In genomic region chr3:101382751-101383150, GRCm38 (mm10) we compare ENCODE assay signal across 20 mouse cellular contexts. TPM values are rescaled to one million over a fixed set of nuclear protein-coding genes. Genes with fewer than 3 reads are reported as not detected.
DNase-seq lines count a peak whose midpoint lies in the region; ATAC-seq and TF ChIP-seq lines count a peak whose summit lies in the region.
"Had no signal": no experiment of that assay in that cellular context is flagged by ENCODE, and none has a peak within 500 bp of the region (broad histone marks: within the 10 kb centered on the region; RNA-seq: fewer than 3 reads in every experiment).

No protein-coding gene starts in this region.

- no peak overlapping the region for H3K4me3 ChIP-seq in forebrain, embryonic 13.5 days
- no peak overlapping the region for H3K4me3 ChIP-seq in forebrain, embryonic 10.5 days
- 0 out of 2 replicates have a peak overlapping the region, but pooled peaks have one; percentile 1 for H3K4me3 ChIP-seq in midbrain, embryonic 13.5 days (replicated peaks)
- no peak overlapping the region for H3K4me3 ChIP-seq in midbrain, embryonic 10.5 days
- no peak overlapping the region for H3K4me3 ChIP-seq in hindbrain, postnatal 0 days (ENCODE audit: low read length)
- H3K4me3 ChIP-seq: erythroblast, embryonic 14.5 days; neural tube, embryonic 12.5 days had no signal

- peaks cover 5% of the 10 kb centered on the region; the same call in 1 of the 2 replicates for H3K27me3 ChIP-seq in forebrain, embryonic 13.5 days
- H3K27me3 ChIP-seq in forebrain, embryonic 10.5 days (ENCODE audit: poor library complexity, severe bottlenecking): peaks cover 27% of the 10 kb centered on the region
- no peaks in the 10 kb centered on the region for H3K27me3 ChIP-seq in midbrain, embryonic 13.5 days
- H3K27me3 ChIP-seq in midbrain, embryonic 10.5 days (ENCODE audit: low read depth, poor library complexity, severe bottlenecking): peaks cover 15% of the 10 kb centered on the region
- H3K27me3 ChIP-seq in hindbrain, postnatal 0 days (ENCODE audit: insufficient read depth, low read length): no peaks in the 10 kb centered on the region
- H3K27me3 ChIP-seq: neural tube, embryonic 12.5 days had no signal

- H3K9me3 ChIP-seq in forebrain, embryonic 13.5 days (replicated peaks): no peaks in the 10 kb centered on the region
- no peaks in the 10 kb centered on the region for H3K9me3 ChIP-seq in forebrain, embryonic 10.5 days
- H3K9me3 ChIP-seq in midbrain, embryonic 13.5 days: no peaks in the 10 kb centered on the region
- no peaks in the 10 kb centered on the region for H3K9me3 ChIP-seq in midbrain, embryonic 10.5 days (replicated peaks)
- no peaks in the 10 kb centered on the region for H3K9me3 ChIP-seq in hindbrain, postnatal 0 days (ENCODE audit: low read length)
- H3K9me3 ChIP-seq: G1E; neural tube, embryonic 12.5 days had no signal

- no peak overlapping the region for H3K27ac ChIP-seq in forebrain, embryonic 13.5 days
- H3K27ac ChIP-seq in forebrain, embryonic 10.5 days: no peak overlapping the region
- no peak overlapping the region for H3K27ac ChIP-seq in midbrain, embryonic 13.5 days
- H3K27ac ChIP-seq in midbrain, embryonic 10.5 days (replicated peaks): no peak overlapping the region
- no peak overlapping the region for H3K27ac ChIP-seq in hindbrain, postnatal 0 days
- H3K27ac ChIP-seq: kidney, postnatal 0 days; macrophage; neural tube, embryonic 12.5 days had no signal

- 41% methylated on average over 4 of the region's 4 CpGs for WGBS in forebrain, embryonic 13.5 days
- WGBS in forebrain, embryonic 10.5 days: 77% methylated on average over 4 of the region's 4 CpGs
- WGBS in midbrain, embryonic 13.5 days: 48% methylated on average over 4 of the region's 4 CpGs
- WGBS in midbrain, embryonic 10.5 days: 71% methylated on average over 4 of the region's 4 CpGs
- 30% methylated on average over 4 of the region's 4 CpGs for WGBS in hindbrain, postnatal 0 days

- no peaks in the 10 kb centered on the region for H3K36me3 ChIP-seq in forebrain, embryonic 13.5 days (ENCODE audit: poor library complexity, severe bottlenecking)
- no peaks in the 10 kb centered on the region for H3K36me3 ChIP-seq in forebrain, embryonic 10.5 days (replicated peaks)
- no peaks in the 10 kb centered on the region for H3K36me3 ChIP-seq in midbrain, embryonic 13.5 days
- H3K36me3 ChIP-seq in midbrain, embryonic 10.5 days: no peaks in the 10 kb centered on the region
- H3K36me3 ChIP-seq in hindbrain, postnatal 0 days (ENCODE audit: insufficient read depth, low read length): no peaks in the 10 kb centered on the region
- H3K36me3 ChIP-seq: neural tube, embryonic 12.5 days had no signal

- no peak overlapping the region for H3K9ac ChIP-seq in forebrain, embryonic 13.5 days
- H3K9ac ChIP-seq in midbrain, embryonic 13.5 days (replicated peaks): no peak overlapping the region
- no peak overlapping the region for H3K9ac ChIP-seq in hindbrain, postnatal 0 days (replicated peaks; ENCODE audit: low read length)
- H3K9ac ChIP-seq: lung, embryonic 14.5 days; neural tube, embryonic 12.5 days had no signal

- peaks cover 60% of the 10 kb centered on the region for H3K4me1 ChIP-seq in forebrain, embryonic 13.5 days
- peaks cover 73% of the 10 kb centered on the region for H3K4me1 ChIP-seq in forebrain, embryonic 10.5 days
- H3K4me1 ChIP-seq in midbrain, embryonic 13.5 days (replicated peaks): peaks cover 78% of the 10 kb centered on the region
- H3K4me1 ChIP-seq in midbrain, embryonic 10.5 days: peaks cover 76% of the 10 kb centered on the region
- peaks cover 35% of the 10 kb centered on the region for H3K4me1 ChIP-seq in hindbrain, postnatal 0 days (ENCODE audit: insufficient read depth, low read length)

- DNase-seq in forebrain, embryonic 10.5 days (ENCODE audit: extremely low spot score, low spot score): no peak
- no peak for DNase-seq in midbrain, embryonic 10.5 days (ENCODE audit: low spot score)
- DNase-seq in hindbrain, postnatal 0 days (ENCODE audit: low spot score): no peak
- no peak for DNase-seq in layer of hippocampus, postnatal 14 days (ENCODE audit: low spot score in 2 of 2)
- no peak for DNase-seq in adrenal gland, adult 2 months
- DNase-seq: cerebellum, postnatal 14 days; gastrocnemius, postnatal 36 days; kidney, adult 11 months; lung, embryonic 14.5 days; thymus, postnatal 14 days had no signal

- TF ChIP-seq CTCF in hindbrain, postnatal 0 days (IDR thresholded peaks at IDR 0.05; ENCODE audit: low read depth): no peak

- peak; percentile 19; the same call in 1 of the 2 replicates for ATAC-seq in forebrain, embryonic 13.5 days
- no peak for ATAC-seq in midbrain, embryonic 13.5 days
- no peak for ATAC-seq in hindbrain, postnatal 0 days
- no peak for ATAC-seq in frontal cortex, adult (ENCODE audit: low TSS enrichment)
- ATAC-seq: CD4-positive, CD25-positive, alpha-beta regulatory T cell, adult 4 months had no signal

- H3K4me2 ChIP-seq in forebrain, embryonic 13.5 days: no peak overlapping the region
- peak overlapping the region; percentile 76; the same call in 1 of the 2 replicates for H3K4me2 ChIP-seq in midbrain, embryonic 13.5 days (replicated peaks)
- peak overlapping the region; percentile 93 for H3K4me2 ChIP-seq in hindbrain, postnatal 0 days (ENCODE audit: low read depth, low read length)
- H3K4me2 ChIP-seq: liver, embryonic 11.5 days; lung, embryonic 14.5 days had no signal

RNA-seq across cellular contexts. Expression of gene Igsf3, which starts 5.9 kb away (rescaled TPM):
- 39.7 and 42.2 TPM in 2 replicates for polyA plus RNA-seq in forebrain, embryonic 13.5 days (2015; fragmentation: Nextera tagmentation; extraction: Ambion mirVana)
- polyA plus RNA-seq in forebrain, embryonic 10.5 days (2016; fragmentation: Nextera tagmentation; extraction: Ambion mirVana): 24.3 and 25.4 TPM in 2 replicates
- 75.5 and 79.1 TPM in 2 replicates for polyA plus RNA-seq in midbrain, embryonic 13.5 days (2015; fragmentation: Nextera tagmentation; extraction: Ambion mirVana)
- 22.7 and 29.7 TPM in 2 replicates for polyA plus RNA-seq in midbrain, embryonic 10.5 days (2016; fragmentation: Nextera tagmentation; extraction: Ambion mirVana)
- 76.3 and 84.0 TPM in 2 replicates for total RNA-seq in hindbrain, postnatal 0 days (2014; rRNA removed)
- 62.1 and 65.7 TPM in 2 replicates for polyA plus RNA-seq in hindbrain, postnatal 0 days (2015; fragmentation: Nextera tagmentation; extraction: Ambion mirVana)
- 10 to 100 TPM; 33.2 to 35.5 TPM for total RNA-seq in layer of hippocampus, postnatal 14 days (2021)
- total RNA-seq in adrenal gland, adult 2 months (2021): 1 to 10 TPM; 3.4 to 8.3 TPM
- polyA plus RNA-seq in adrenal gland, adult 2 months (2012; rRNA removed): 2.1 TPM in 2 replicates
